Mouse (Mus musculus): ENCODE measurements around the gene Eif3f. TPM values are rescaled to one million over a fixed set of nuclear protein-coding genes. Genes with fewer than 3 reads are reported as not detected.

Gene Eif3f
- polyA plus RNA-seq, 1 experiment from 2014 or later = 70.1 TPM

- Histone ChIP-seq H3K4me1 (replicated peaks; ENCODE audit: control insufficient read depth, insufficient read depth) (no peaks in the 10 kb centered on the region), H3K27me3 (ENCODE audit: control insufficient read depth, insufficient read depth, low read length) (no peaks in the 10 kb centered on the region), H3K4me2 (replicated peaks; ENCODE audit: low read depth) (no peak overlapping the region), H3K36me3 (ENCODE audit: control insufficient read depth, insufficient read depth, low read length) (no peaks in the 10 kb centered on the region), H3K9me3 (ENCODE audit: control insufficient read depth, low read length) (no peaks in the 10 kb centered on the region), H3K9ac (ENCODE audit: low read length) (no peak overlapping the region), H3K27ac (replicated peaks) (no peak overlapping the region), H3K4me3 (ENCODE audit: low read depth, low read length) (no peak overlapping the region)
- ATAC-seq (ENCODE audit: low FRiP score, low TSS enrichment) (no peak), DNase-seq (ENCODE audit: low spot score) (no peak)
- WGBS = 72% methylated on average over 11 of the region's 11 CpGs
- TF ChIP-seq CTCF (IDR thresholded peaks at IDR 0.05; ENCODE audit: low read depth) (no peak), EP300 (optimal IDR thresholded peaks at IDR 0.05) (no peak)
Measured at GRCm38 (mm10) chr7:108928280-108929188, 5.7 kb upstream of the Eif3f start.

- 64% methylated on average over 6 of the region's 6 CpGs for WGBS
- TF ChIP-seq EP300 (optimal IDR thresholded peaks at IDR 0.05) (no peak), CTCF (IDR thresholded peaks at IDR 0.05; ENCODE audit: low read depth) (no peak)
- no peaks in the 10 kb centered on the region for H3K36me3 ChIP-seq (ENCODE audit: control insufficient read depth, insufficient read depth, low read length)
- no peak within 1 kb of the TSS for H3K4me2 ChIP-seq (replicated peaks; ENCODE audit: low read depth)
- DNase-seq (ENCODE audit: low spot score) = no peak
- H3K9me3 ChIP-seq (ENCODE audit: control insufficient read depth, low read length) = no peaks in the 10 kb centered on the region
- no peaks in the 10 kb centered on the region for H3K4me1 ChIP-seq (replicated peaks; ENCODE audit: control insufficient read depth, insufficient read depth)
- H3K4me3 ChIP-seq (ENCODE audit: low read depth, low read length) = no peak within 1 kb of the TSS
- no peaks in the 10 kb centered on the region for H3K27me3 ChIP-seq (ENCODE audit: control insufficient read depth, insufficient read depth, low read length)
- no peak within 1 kb of the TSS for H3K27ac ChIP-seq (replicated peaks)
- H3K9ac ChIP-seq (ENCODE audit: low read length) = no peak within 1 kb of the TSS
- no peak for ATAC-seq (ENCODE audit: low FRiP score, low TSS enrichment)
Measured at GRCm38 (mm10) chr7:108929726-108930393, 4.4 kb upstream of the Eif3f start, which contains the start of gene Nlrp10. TSS of gene Nlrp10 (minus strand) at chr7:108930178.

GRCm38 (mm10) chr7:108934836-108935235 is 619 bp downstream of the Eif3f start:
- H3K27me3 ChIP-seq (ENCODE audit: control insufficient read depth, insufficient read depth, low read length) = no peaks in the 10 kb centered on the region
- ATAC-seq (ENCODE audit: low FRiP score, low TSS enrichment) (no peak), DNase-seq (ENCODE audit: low spot score) (no peak)
- H3K27ac ChIP-seq (replicated peaks) = peak overlapping the region; percentile 84
- peaks cover 5% of the 10 kb centered on the region for H3K4me1 ChIP-seq (replicated peaks; ENCODE audit: control insufficient read depth, insufficient read depth)
- no peaks in the 10 kb centered on the region for H3K9me3 ChIP-seq (ENCODE audit: control insufficient read depth, low read length)
- TF ChIP-seq EP300 (optimal IDR thresholded peaks at IDR 0.05) = no peak
- TF ChIP-seq CTCF (IDR thresholded peaks at IDR 0.05; ENCODE audit: low read depth) = no peak
- WGBS = 2% methylated on average over 8 of the region's 8 CpGs
- peaks cover 7% of the 10 kb centered on the region for H3K36me3 ChIP-seq (ENCODE audit: control insufficient read depth, insufficient read depth, low read length)
- peak overlapping the region; percentile 96 for H3K9ac ChIP-seq (ENCODE audit: low read length)
- peak overlapping the region; percentile 99 for H3K4me3 ChIP-seq (ENCODE audit: low read depth, low read length)
- H3K4me2 ChIP-seq (replicated peaks; ENCODE audit: low read depth) = peak overlapping the region; percentile 85

- DNase-seq (ENCODE audit: low spot score) = no peak
- 78% methylated on average over 7 of the region's 7 CpGs for WGBS
- Histone ChIP-seq H3K9me3 (ENCODE audit: control insufficient read depth, low read length) (no peaks in the 10 kb centered on the region), H3K4me3 (ENCODE audit: low read depth, low read length) (peak overlapping the region; percentile 99), H3K36me3 (ENCODE audit: control insufficient read depth, insufficient read depth, low read length) (peaks cover 10% of the 10 kb centered on the region), H3K4me1 (replicated peaks; ENCODE audit: control insufficient read depth, insufficient read depth) (peaks cover 5% of the 10 kb centered on the region), H3K27me3 (ENCODE audit: control insufficient read depth, insufficient read depth, low read length) (no peaks in the 10 kb centered on the region), H3K27ac (replicated peaks) (no peak overlapping the region), H3K4me2 (replicated peaks; ENCODE audit: low read depth) (peak overlapping the region; percentile 85), H3K9ac (ENCODE audit: low read length) (peak overlapping the region; percentile 96; the same call in 1 of the 2 replicates)
- no peak for ATAC-seq (ENCODE audit: low FRiP score, low TSS enrichment)
- no peak for TF ChIP-seq CTCF (IDR thresholded peaks at IDR 0.05; ENCODE audit: low read depth)
- TF ChIP-seq EP300 (optimal IDR thresholded peaks at IDR 0.05) = no peak
Measured at GRCm38 (mm10) chr7:108935411-108935810, 1.2 kb downstream of the Eif3f start.

GRCm38 (mm10) chr7:108936591-108936990 is 2.4 kb downstream of the Eif3f start:
- no peak overlapping the region for H3K4me3 ChIP-seq (ENCODE audit: low read depth, low read length)
- no peak for DNase-seq (ENCODE audit: low spot score)
- WGBS = 89% methylated on average over 4 of the region's 4 CpGs
- no peak overlapping the region for H3K27ac ChIP-seq (replicated peaks)
- no peaks in the 10 kb centered on the region for H3K9me3 ChIP-seq (ENCODE audit: control insufficient read depth, low read length)
- H3K36me3 ChIP-seq (ENCODE audit: control insufficient read depth, insufficient read depth, low read length) = peaks cover 21% of the 10 kb centered on the region
- H3K27me3 ChIP-seq (ENCODE audit: control insufficient read depth, insufficient read depth, low read length) = no peaks in the 10 kb centered on the region
- no peak overlapping the region for H3K9ac ChIP-seq (ENCODE audit: low read length)
- peaks cover 5% of the 10 kb centered on the region for H3K4me1 ChIP-seq (replicated peaks; ENCODE audit: control insufficient read depth, insufficient read depth)
- no peak for TF ChIP-seq EP300 (optimal IDR thresholded peaks at IDR 0.05)
- no peak for TF ChIP-seq CTCF (IDR thresholded peaks at IDR 0.05; ENCODE audit: low read depth)
- no peak for ATAC-seq (ENCODE audit: low FRiP score, low TSS enrichment)
- no peak overlapping the region for H3K4me2 ChIP-seq (replicated peaks; ENCODE audit: low read depth)

Measured in stomach, postnatal 0 days (tissue).